Mouse (Mus musculus) limb, embryonic 12.5 days (tissue): ENCODE results near the gene Zfp9. TPM values are rescaled to one million over a fixed set of nuclear protein-coding genes. Genes with fewer than 3 reads are reported as not detected.
A peak's percentile ranks its signal among the peaks of the same experiment; 100 is the strongest.

Source experiments
- ATAC-seq: fragments of 200-750 bp; cut with Nextera tagmentation; 2 replicates; pipeline ENCODE4 v1.8.0; 2017; ENCODE audit warnings: low read depth, moderate TSS enrichment; ENCODE audit not compliant: insufficient number of reproducible peaks, insufficient read depth, low FRiP score, low TSS enrichment
- H3K27ac ChIP-seq: fragments of 300-500 bp; sonication (generic); 2 replicates; pipeline ENCODE4 v1.5.1; 2016; ENCODE audit warnings: mild to moderate bottlenecking, moderate library complexity
- H3K27me3 ChIP-seq: fragments of 300-500 bp; sonication (generic); 2 replicates; pipeline ENCODE4 v1.6.1; 2016; ENCODE audit warnings: mild to moderate bottlenecking, moderate library complexity
- H3K36me3 ChIP-seq: fragments of 300-500 bp; sonication (generic); 2 replicates; pipeline ENCODE4 v1.6.1; 2016; ENCODE audit warnings: mild to moderate bottlenecking, moderate library complexity
- H3K4me1 ChIP-seq: fragments of 300-500 bp; sonication (generic); replicated peaks from 2 replicates; pipeline ENCODE4 v1.6.1; 2016
- H3K4me2 ChIP-seq: fragments of 300-500 bp; sonication (generic); 2 replicates; pipeline ENCODE4 v1.6.1; 2016; ENCODE audit warnings: mild to moderate bottlenecking, moderate library complexity
- H3K4me3 ChIP-seq: fragments of 300-500 bp; sonication (generic); replicated peaks from 2 replicates; pipeline ENCODE4 v1.5.1; 2016; ENCODE audit warnings: mild to moderate bottlenecking
- H3K9ac ChIP-seq: fragments of 300-500 bp; sonication (generic); replicated peaks from 2 replicates; pipeline ENCODE4 v1.6.1; 2016; ENCODE audit warnings: mild to moderate bottlenecking, moderate library complexity
- H3K9me3 ChIP-seq: fragments of 300-500 bp; sonication (generic); 2 replicates; pipeline ENCODE4 v1.6.1; 2016; ENCODE audit warnings: mild to moderate bottlenecking, moderate library complexity
- WGBS: fragments of 180-500 bp; shearing (Covaris S2); methylation state at CpG from one replicate; pipeline ENCODE4 v1.1.7; 2016; 5-methylcytosine and 5-hydroxymethylcytosine counted together
- polyA plus RNA-seq: library from polyadenylated mRNA; unstranded; fragments of >200 nt; fragmentation: Nextera tagmentation; extraction: Ambion mirVana; gene quantifications from 2 replicates; pipeline ENCODE4 v1.2.1, GENCODE M21; 2016

The Zfp9 gene
- 13.4 and 16.6 TPM in 2 replicates for polyA plus RNA-seq

GRCm38 (mm10) chr6:118478957-118479708 lies at the start of gene Zfp9:
Gene Zfp9, minus strand, starts transcription at chr6:118479320.
- Histone ChIP-seq H3K27ac (peak within 1 kb of the TSS; percentile 87), H3K4me3 (peak within 1 kb of the TSS; percentile 63), H3K4me1 (peaks cover 13% of the 10 kb centered on the region), H3K9ac (peak within 1 kb of the TSS; percentile 78), H3K36me3 (peaks cover 26% of the 10 kb centered on the region; the same call in 1 of the 2 replicates), H3K4me2 (peak within 1 kb of the TSS; percentile 66), H3K27me3 (no peaks in the 10 kb centered on the region), H3K9me3 (no peaks in the 10 kb centered on the region)
- ATAC-seq = peak; percentile 80
- WGBS = 0% methylated on average over 38 of the region's 57 CpGs

DNA sequence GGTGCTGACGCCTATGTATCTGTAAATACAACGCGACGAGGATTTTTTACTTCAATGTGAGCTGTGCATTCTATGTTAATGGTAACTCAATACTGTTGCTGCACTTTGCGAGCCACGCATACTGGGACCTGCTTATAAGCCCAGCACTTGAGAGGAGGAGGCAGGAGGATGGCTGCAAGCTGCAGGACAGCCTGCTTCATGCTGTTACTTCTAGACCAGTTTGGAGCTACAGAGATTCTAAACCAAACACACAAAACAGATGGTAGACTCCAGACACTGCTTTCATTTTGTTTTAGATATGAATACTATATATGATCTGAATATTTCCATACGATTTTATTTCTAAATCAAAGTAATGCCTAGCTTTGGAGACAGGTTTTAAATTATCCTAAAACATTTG lies 41.5 kb upstream of the Zfp9 start:
- H3K27ac ChIP-seq = no peak overlapping the region
- 78% methylated on average over 7 of the region's 7 CpGs for WGBS
- H3K9ac ChIP-seq = no peak overlapping the region
- no peak for ATAC-seq
- H3K27me3 ChIP-seq = no peaks in the 10 kb centered on the region
- no peaks in the 10 kb centered on the region for H3K4me1 ChIP-seq
- H3K4me3 ChIP-seq = no peak overlapping the region
- no peaks in the 10 kb centered on the region for H3K9me3 ChIP-seq
- H3K36me3 ChIP-seq = peaks cover 87% of the 10 kb centered on the region
- no peak overlapping the region for H3K4me2 ChIP-seq

DNA sequence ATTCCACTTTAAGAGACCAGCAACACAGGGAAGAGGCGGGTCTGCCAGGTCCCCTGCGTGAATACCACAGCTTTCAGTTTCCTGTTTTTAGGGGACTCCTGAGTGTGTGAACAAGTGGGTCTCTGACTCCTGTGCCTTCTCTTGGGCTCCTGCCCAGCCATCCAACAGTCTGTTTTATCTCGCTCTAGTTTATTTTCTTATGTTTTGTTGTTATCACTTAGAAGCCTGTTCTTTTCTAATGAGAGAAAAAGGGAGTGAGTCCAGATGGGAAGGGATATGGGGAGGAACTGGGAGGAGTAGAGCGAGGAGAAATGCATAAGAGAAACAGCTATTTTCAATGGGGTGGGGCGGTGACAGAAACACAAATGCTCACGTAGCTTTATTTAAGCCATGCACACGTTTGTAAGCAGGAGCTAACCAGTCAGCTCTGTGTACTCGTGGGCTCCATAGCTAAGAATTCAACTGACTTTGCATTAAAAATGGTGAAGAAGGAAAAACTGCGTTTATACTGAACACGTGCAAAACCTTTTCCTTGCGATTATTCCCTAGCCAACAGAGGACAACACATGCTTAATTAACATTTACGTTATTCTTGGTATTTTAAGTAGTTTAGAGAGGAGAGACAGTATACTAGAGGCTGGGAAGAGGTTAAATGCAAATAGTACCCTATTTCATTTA lies 34.4 kb upstream of the Zfp9 start:
- Histone ChIP-seq H3K36me3 (peaks cover 80% of the 10 kb centered on the region), H3K27ac (no peak overlapping the region), H3K4me1 (no peaks in the 10 kb centered on the region), H3K9me3 (no peaks in the 10 kb centered on the region), H3K9ac (no peak overlapping the region), H3K4me2 (no peak overlapping the region), H3K27me3 (no peaks in the 10 kb centered on the region), H3K4me3 (no peak overlapping the region)
- ATAC-seq = no peak
- WGBS = 93% methylated on average over 12 of the region's 12 CpGs

- 88% methylated on average over 7 of the region's 7 CpGs for WGBS
- H3K4me3 ChIP-seq = no peak overlapping the region
- peaks cover 47% of the 10 kb centered on the region for H3K36me3 ChIP-seq
- H3K27ac ChIP-seq = no peak overlapping the region
- H3K9me3 ChIP-seq = 0 out of 2 replicates have a peak, but pooled peaks cover 3% of the 10 kb centered on the region
- ATAC-seq = no peak
- H3K4me1 ChIP-seq = no peaks in the 10 kb centered on the region
- H3K9ac ChIP-seq = no peak overlapping the region
- H3K27me3 ChIP-seq = no peaks in the 10 kb centered on the region
- no peak overlapping the region for H3K4me2 ChIP-seq
Observed at GRCm38 (mm10) chr6:118499010-118499409, 19.9 kb upstream of the Zfp9 start.

DNA sequence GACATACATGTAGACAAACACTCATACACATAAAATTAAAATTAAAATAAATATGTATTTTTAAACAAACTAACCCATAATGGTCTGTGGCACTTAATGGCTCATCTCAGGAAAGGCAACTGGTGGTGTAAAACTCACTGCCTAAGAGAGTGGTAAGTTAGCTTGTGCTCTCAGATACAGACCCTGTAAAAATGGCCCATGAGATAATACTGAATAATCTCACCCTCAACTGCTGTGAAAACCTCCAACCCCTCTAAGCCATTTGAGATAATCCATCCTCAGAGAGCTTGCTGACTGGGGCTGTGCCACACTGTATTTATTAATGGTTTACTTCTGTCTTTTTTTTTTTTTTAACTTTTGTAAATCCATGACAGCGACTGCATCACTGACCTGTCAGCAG lies 3.0 kb upstream of the Zfp9 start:
- 77% methylated on average over 1 of the region's 1 CpGs for WGBS
- Histone ChIP-seq H3K27me3 (no peaks in the 10 kb centered on the region), H3K36me3 (peaks cover 2% of the 10 kb centered on the region; the same call in 1 of the 2 replicates), H3K4me1 (peaks cover 9% of the 10 kb centered on the region), H3K9me3 (no peaks in the 10 kb centered on the region), H3K4me2 (no peak overlapping the region), H3K4me3 (no peak overlapping the region), H3K27ac (no peak overlapping the region), H3K9ac (no peak overlapping the region)
- no peak for ATAC-seq

DNA sequence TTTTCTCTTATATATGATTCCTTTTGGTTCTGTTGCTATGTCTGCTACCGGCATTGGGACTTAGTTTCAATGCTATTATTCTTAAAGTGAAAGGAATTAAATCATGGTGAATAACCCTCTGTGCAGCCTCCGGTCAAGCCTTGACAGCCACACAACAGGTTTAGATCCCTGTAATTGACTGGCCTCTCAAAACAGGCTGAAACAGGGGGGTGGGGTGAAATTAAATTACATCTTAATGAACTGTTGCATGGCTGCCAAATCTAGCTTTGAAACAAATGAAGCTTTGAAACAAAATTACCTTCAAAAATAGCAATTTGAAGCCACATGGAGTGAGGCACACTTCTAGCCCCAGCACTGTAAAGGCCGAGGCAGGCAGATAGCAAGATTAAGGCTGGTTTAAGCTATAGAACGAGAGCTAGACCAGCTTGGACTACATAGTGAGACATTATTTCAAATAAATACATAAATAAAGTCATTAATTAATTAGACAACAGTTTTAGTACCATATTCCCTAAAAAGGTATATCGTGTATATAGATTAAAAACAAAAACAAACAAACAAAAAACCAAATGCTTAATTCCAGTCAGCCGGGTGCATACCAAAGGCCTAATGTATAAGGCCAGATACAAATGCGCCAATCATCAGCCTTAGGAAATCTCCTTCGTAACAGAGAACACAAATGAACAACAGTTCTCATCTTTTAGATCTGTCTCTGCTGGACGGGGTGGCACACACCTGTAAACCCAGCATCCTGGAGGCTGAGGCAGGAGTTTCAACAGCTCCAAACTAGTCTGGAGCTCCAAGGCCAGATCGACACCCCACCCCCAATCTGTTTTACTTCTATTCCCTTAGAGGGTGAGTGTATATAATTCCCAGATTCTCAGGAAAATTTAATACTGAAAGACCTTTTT lies 990 bp downstream of the Zfp9 start:
- ATAC-seq = no peak
- 29% methylated on average over 10 of the region's 10 CpGs for WGBS
- Histone ChIP-seq H3K9ac (peak overlapping the region; percentile 78), H3K27me3 (no peaks in the 10 kb centered on the region), H3K4me2 (peak overlapping the region; percentile 66), H3K27ac (no peak overlapping the region; the same call in 1 of the 2 replicates), H3K4me1 (peaks cover 13% of the 10 kb centered on the region), H3K9me3 (no peaks in the 10 kb centered on the region), H3K36me3 (peaks cover 29% of the 10 kb centered on the region; the same call in 1 of the 2 replicates), H3K4me3 (peak overlapping the region; percentile 63)

GRCm38 (mm10) chr6:118462069-118462705 lies 16.9 kb downstream of the Zfp9 start:
- no peaks in the 10 kb centered on the region for H3K9me3 ChIP-seq
- no peak overlapping the region for H3K27ac ChIP-seq
- H3K36me3 ChIP-seq = peaks cover 55% of the 10 kb centered on the region
- WGBS = 84% methylated on average over 15 of the region's 15 CpGs
- H3K9ac ChIP-seq = no peak overlapping the region
- H3K4me3 ChIP-seq = no peak overlapping the region
- no peak overlapping the region for H3K4me2 ChIP-seq
- no peaks in the 10 kb centered on the region for H3K27me3 ChIP-seq
- no peak for ATAC-seq
- H3K4me1 ChIP-seq = no peaks in the 10 kb centered on the region

DNA sequence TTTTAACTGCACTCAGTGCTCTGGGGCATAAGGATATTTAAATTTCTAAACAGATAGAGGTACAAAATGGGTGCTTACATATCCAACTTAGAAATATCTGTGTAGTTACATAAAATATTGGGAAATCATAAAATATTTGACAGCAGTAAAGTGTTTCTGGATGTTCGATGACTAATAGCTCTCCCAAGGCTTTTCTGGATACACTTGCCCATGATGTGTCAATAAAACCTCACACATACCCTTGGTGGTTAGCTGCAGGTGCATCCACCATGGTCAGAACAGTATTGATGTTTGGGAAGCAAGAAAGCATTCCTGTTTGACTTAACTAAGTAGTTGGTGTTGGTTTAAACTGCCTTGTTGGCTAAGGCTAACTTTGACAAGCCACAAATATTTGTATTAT lies 21.4 kb downstream of the Zfp9 start:
- H3K27ac ChIP-seq = no peak overlapping the region
- no peaks in the 10 kb centered on the region for H3K27me3 ChIP-seq
- H3K4me3 ChIP-seq = no peak overlapping the region
- peaks cover 12% of the 10 kb centered on the region for H3K4me1 ChIP-seq
- peaks cover 21% of the 10 kb centered on the region for H3K36me3 ChIP-seq
- H3K4me2 ChIP-seq = no peak overlapping the region
- no peak overlapping the region for H3K9ac ChIP-seq
- 89% methylated on average over 1 of the region's 1 CpGs for WGBS
- no peak for ATAC-seq
- H3K9me3 ChIP-seq = no peaks in the 10 kb centered on the region

DNA sequence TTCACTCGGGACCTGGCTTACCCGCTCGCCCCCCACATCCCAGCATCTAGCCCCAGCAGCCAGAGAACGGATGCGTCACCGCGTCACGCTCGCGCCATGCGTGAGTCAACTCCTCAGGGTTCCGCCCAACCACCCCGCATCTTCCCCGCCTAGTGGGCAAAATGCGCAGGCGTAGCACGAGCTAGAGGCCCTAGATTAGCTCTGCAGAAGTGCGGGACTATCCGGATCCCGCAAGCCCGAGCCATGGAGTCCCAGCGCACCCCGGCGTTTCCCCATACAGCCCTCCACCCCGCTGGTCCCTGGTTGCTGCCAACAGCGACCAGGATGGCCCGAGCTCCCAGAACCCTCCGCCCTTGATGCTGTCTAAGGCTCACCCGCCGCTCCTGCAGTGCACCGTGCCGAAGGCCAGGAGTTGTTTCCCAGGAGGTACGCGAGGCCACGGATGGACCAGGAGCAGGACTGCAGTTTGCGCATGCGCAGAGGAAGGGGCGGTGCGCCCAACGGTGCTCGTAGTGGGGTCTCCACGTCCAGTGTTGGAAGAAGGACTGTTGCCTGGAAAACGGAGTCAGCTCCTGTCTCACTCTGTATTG lies 24.0 kb downstream of the Zfp9 start, which contains the start of gene Zfp248:
Gene Zfp248, minus strand, starts transcription at position 487 of the 590 bp plus-strand sequence.
- peaks cover 12% of the 10 kb centered on the region for H3K4me1 ChIP-seq
- peak within 1 kb of the TSS; percentile 97 for H3K27ac ChIP-seq
- H3K4me2 ChIP-seq = peak within 1 kb of the TSS; percentile 68
- WGBS = under 1% methylated on average over 43 of the region's 43 CpGs
- ATAC-seq = peak; percentile 94
- H3K4me3 ChIP-seq = peak within 1 kb of the TSS; percentile 73
- peaks cover 21% of the 10 kb centered on the region for H3K36me3 ChIP-seq
- H3K27me3 ChIP-seq = no peaks in the 10 kb centered on the region
- H3K9me3 ChIP-seq = no peaks in the 10 kb centered on the region
- peak within 1 kb of the TSS; percentile 90 for H3K9ac ChIP-seq

- H3K36me3 ChIP-seq = peaks cover 21% of the 10 kb centered on the region
- no peak for ATAC-seq
- peak overlapping the region; percentile 68 for H3K4me2 ChIP-seq
- peak overlapping the region; percentile 73 for H3K4me3 ChIP-seq
- 45% methylated on average over 8 of the region's 8 CpGs for WGBS
- H3K27ac ChIP-seq = no peak overlapping the region
- peak overlapping the region; percentile 90 for H3K9ac ChIP-seq
- no peaks in the 10 kb centered on the region for H3K27me3 ChIP-seq
- H3K9me3 ChIP-seq = no peaks in the 10 kb centered on the region
- H3K4me1 ChIP-seq = peaks cover 12% of the 10 kb centered on the region
Observed at GRCm38 (mm10) chr6:118454452-118454851, 24.7 kb downstream of the Zfp9 start.
